In genomic region chr12:73982533-73982932, GRCm38 (mm10) we compare ENCODE assay signal across 7 mouse cellular contexts. TPM values are rescaled to one million over a fixed set of nuclear protein-coding genes. Genes with fewer than 3 reads are reported as not detected.
A peak's percentile ranks its signal among the peaks of the same experiment; 100 is the strongest.
DNase-seq lines count a peak whose midpoint lies in the region.

No protein-coding gene starts in this region.

- DNase-seq in Muller cell, postnatal 12 days (ENCODE audit: inconsistent ontology term), result peak; percentile 91
- peak; percentile 36 for DNase-seq in R1 (ENCODE audit: low read depth, low spot score)
- DNase-seq in fibroblast of lung, adult 2 months (ENCODE audit: low read depth), result peak; percentile 8
- peak; percentile 92 for DNase-seq in heart, postnatal 4 days
- peak; percentile 85 to 89 for DNase-seq in left cerebral cortex, adult 18-20 months (ENCODE audit: low spot score in 2 of 2)
- peak; percentile 66 for DNase-seq in retina, postnatal 7 days (ENCODE audit: low read depth, low spot score)
- DNase-seq in spleen, adult 18-20 months, result no peak

RNA-seq across cellular contexts. Expression of gene Syt16, which starts 14.9 kb away (rescaled TPM):
- total RNA-seq in heart, postnatal 4 days (2021), result under 1 TPM in 1 of 2 experiments, not detected in 1; 0.05 TPM
- total RNA-seq in left cerebral cortex, adult 18-20 months (2021), result 10 to 100 TPM; 73.5 to 79.2 TPM

RNA-seq across cellular contexts. Expression of gene Snapc1, which starts 18.3 kb away (rescaled TPM):
- total RNA-seq in heart, postnatal 4 days (2021), result 10 to 100 TPM; 10.7 to 11.2 TPM
- 10 to 100 TPM; 48.1 to 52.5 TPM for total RNA-seq in left cerebral cortex, adult 18-20 months (2021)

RNA-seq across cellular contexts. Expression of gene Gm49321, which starts 45.1 kb away (rescaled TPM):
- 1 to 10 TPM; 7.1 to 7.6 TPM for total RNA-seq in heart, postnatal 4 days (2021)
- 10 to 100 TPM; 16.9 to 20.9 TPM for total RNA-seq in left cerebral cortex, adult 18-20 months (2021)

Comparison
In these comparisons a context has a peak if more than half of its experiments do, and no peak if none do; other contexts are left out.
1. DNase-seq: peak in Muller cell, postnatal 12 days (single experiment), R1 (single experiment), fibroblast of lung, adult 2 months (single experiment), heart, postnatal 4 days (single experiment), left cerebral cortex, adult 18-20 months (2 of 2) and retina, postnatal 7 days (single experiment); none in spleen, adult 18-20 months (0 of 2).
2. RNA of gene Syt16, which starts 14.9 kb away (total RNA-seq): 73.5 to 79.2 TPM in left cerebral cortex, adult 18-20 months; 0.05 TPM in heart, postnatal 4 days; every median in the first group is over 10 times any median in the second.
3. RNA of gene Snapc1, which starts 18.3 kb away (total RNA-seq): 48.1 to 52.5 TPM in left cerebral cortex, adult 18-20 months; 10.7 to 11.2 TPM in heart, postnatal 4 days; every median in the first group is over 4 times any median in the second.